Mouse (Mus musculus) retina, adult 2 months (tissue): ENCODE data around the gene Abhd8.
A peak's percentile ranks its signal among the peaks of the same experiment; 100 is the strongest.

ENCODE experiments used
- DNase-seq: peaks from one replicate; pipeline ENCODE4 v3.0.0-alpha.2; 2012; ENCODE audit warnings: low read depth, low spot score

Abhd8 gene

GRCm38 (mm10) chr8:71463188-71464033 lies at the start of gene Abhd8:
Abhd8 (minus strand) TSS chr8:71463655.
- DNase-seq = peak; percentile 94

GRCm38 (mm10) chr8:71511644-71512043 lies 48.2 kb upstream of the Abhd8 start, which contains the start of gene Plvap:
Plvap (minus strand) TSS chr8:71511752.
- DNase-seq = no peak

- no peak for DNase-seq
Measured at GRCm38 (mm10) chr8:71509316-71509715, 45.9 kb upstream of the Abhd8 start.

- peak; percentile 45 for DNase-seq
Measured at GRCm38 (mm10) chr8:71507589-71508104, 44.2 kb upstream of the Abhd8 start.

- no peak for DNase-seq
Measured at GRCm38 (mm10) chr8:71505979-71506378, 42.5 kb upstream of the Abhd8 start.

GRCm38 (mm10) chr8:71505326-71505725 lies 41.9 kb upstream of the Abhd8 start:
- DNase-seq = no peak

GRCm38 (mm10) chr8:71504349-71504748 lies 40.9 kb upstream of the Abhd8 start:
- no peak for DNase-seq

- no peak for DNase-seq
Measured at GRCm38 (mm10) chr8:71498816-71499690, 35.6 kb upstream of the Abhd8 start.

GRCm38 (mm10) chr8:71497881-71498501 lies 34.5 kb upstream of the Abhd8 start:
- DNase-seq = no peak

- DNase-seq = no peak
Measured at GRCm38 (mm10) chr8:71497077-71497645, 33.7 kb upstream of the Abhd8 start.

- DNase-seq = no peak
Measured at GRCm38 (mm10) chr8:71496481-71496880, 33.0 kb upstream of the Abhd8 start.

- no peak for DNase-seq
Measured at GRCm38 (mm10) chr8:71495811-71496210, 32.4 kb upstream of the Abhd8 start.

- peak; percentile 48 for DNase-seq
Measured at GRCm38 (mm10) chr8:71495039-71495438, 31.6 kb upstream of the Abhd8 start.

- peak; percentile 96 for DNase-seq
Measured at GRCm38 (mm10) chr8:71488454-71488853, 25.0 kb upstream of the Abhd8 start.

- DNase-seq = peak; percentile 50
Measured at GRCm38 (mm10) chr8:71487691-71488445, 24.4 kb upstream of the Abhd8 start, which contains the start of gene Gtpbp3. Gtpbp3 (plus strand) TSS chr8:71488103.

GRCm38 (mm10) chr8:71486136-71486529 lies 22.7 kb upstream of the Abhd8 start:
- DNase-seq = no peak

GRCm38 (mm10) chr8:71485142-71486135 lies 22.0 kb upstream of the Abhd8 start, which contains the start of gene Ano8:
Ano8 (minus strand) TSS chr8:71485963.
- peak; percentile 79 for DNase-seq

GRCm38 (mm10) chr8:71484736-71485135 lies 21.3 kb upstream of the Abhd8 start:
- no peak for DNase-seq

GRCm38 (mm10) chr8:71483932-71484331 lies 20.5 kb upstream of the Abhd8 start:
- DNase-seq = no peak
